Mouse (Mus musculus) spleen, embryonic (tissue): Measurements from ENCODE around the gene Rnaset2a.
"Not testable (repeated sequence)": the region's sequence is repeated elsewhere in the genome, so short reads cannot be mapped to it uniquely, and the experiment has no call there.

Experiments used
- CTCF ChIA-PET: fragments of 350-600 bp; sonication (Branson Sonifier 250); formaldehyde crosslinking; loops from one replicate; lab custom pipeline; 2022; lab: Charles Lee

Rnaset2a gene

DNA sequence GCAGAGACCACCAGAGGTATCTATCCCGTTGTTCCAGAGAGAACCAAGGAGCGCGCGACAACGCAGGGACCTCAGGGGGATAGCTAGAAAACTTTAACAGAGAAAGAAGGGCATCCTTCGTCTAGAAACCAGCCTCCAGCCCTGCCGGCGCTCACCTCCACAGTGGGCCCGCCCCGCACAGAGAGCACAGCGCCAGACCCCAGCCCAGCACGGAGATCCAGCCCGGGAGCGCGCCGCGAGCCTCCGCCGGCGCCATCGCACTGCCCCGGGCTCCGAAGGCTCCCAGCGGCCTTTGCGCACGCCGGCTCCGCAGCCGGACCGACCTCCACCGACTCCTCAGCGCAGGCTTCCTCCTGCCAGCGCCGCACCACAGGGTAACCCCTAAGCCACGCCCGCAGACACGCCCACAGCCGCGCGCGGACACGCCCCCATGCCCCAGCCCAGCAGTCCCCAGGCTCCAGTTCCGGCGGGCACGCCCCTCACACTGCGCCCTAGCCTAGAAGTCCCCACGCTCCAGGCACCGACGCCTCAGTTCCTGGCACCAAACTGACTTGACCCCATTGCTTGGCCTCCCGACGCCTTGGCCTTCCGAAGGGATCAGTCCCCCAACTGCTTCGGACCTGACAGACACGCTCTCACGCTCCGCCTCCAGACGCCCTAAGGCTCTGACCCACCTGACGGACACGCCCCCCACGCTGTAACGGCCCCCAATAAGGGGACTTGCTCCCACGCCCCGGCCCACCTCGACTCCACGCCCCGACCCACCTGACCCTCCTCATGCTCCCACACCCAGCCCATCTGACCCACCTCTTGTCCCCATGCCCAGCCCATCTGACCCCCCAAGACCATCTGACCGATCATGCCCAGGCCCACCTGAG, at the start of gene Rnaset2a, which contains the start of gene Gm49673:
TSS of gene Rnaset2a (minus strand) at position 659 of the 878 bp plus-strand sequence.
TSS of gene Gm49673 (minus strand) at position 350 of the 878 bp plus-strand sequence.
- CTCF ChIA-PET: not testable (repeated sequence)

DNA sequence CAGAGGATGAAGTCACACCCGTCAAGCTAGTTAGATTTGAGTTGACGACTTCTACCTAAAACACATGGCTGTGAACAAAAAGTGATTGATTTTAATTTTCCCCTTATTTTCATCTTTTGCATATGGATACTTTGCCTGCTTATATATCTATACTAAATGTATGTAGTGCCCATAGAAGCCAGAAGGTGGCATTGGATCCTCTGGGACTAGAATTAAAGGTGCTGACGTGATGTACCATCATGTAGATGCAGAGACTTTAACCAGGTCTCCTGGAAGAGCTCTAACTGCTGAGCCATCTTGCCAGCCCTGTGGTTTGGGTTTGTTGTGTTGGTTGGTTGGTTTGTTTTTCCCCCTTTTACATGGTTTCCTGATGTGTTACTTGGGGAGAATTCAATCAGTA, 49.8 kb upstream of the Rnaset2a start:
- CTCF ChIA-PET: interaction anchor here (0.7 to 1.4 kb wide), 3 partner anchors 8 to 48 kb away, joined by 3 read pairs; no protein-coding TSS in a partner anchor

- CTCF ChIA-PET: interaction anchor here (0.6 kb wide), 2 partner anchors 24 to 266 kb away, joined by 3 to 6 read pairs; no protein-coding TSS in a partner anchor
Measured at GRCm38 (mm10) chr17:8195685-8196376, 47.9 kb upstream of the Rnaset2a start.

DNA sequence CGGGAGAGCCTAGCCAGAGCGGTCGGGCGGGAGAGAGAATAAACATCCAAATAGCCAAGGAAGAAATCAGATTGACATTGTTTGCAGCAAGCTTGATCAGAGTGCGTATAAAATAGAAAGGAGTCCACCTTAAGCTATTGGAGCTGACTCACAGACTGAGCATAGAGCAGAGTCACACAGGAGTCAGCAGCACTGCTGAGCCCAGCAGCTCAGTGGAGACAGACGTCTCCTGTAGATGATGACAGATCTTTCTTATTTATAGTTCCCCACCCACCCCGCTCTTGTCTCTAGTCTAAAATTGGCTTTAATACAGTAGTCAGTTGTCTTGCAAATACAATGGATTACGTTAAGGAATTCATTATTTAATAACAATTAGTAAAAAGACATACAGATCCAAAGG, 45.8 kb upstream of the Rnaset2a start:
- CTCF ChIA-PET: no interaction called here

GRCm38 (mm10) chr17:8184217-8184616, 36.3 kb upstream of the Rnaset2a start:
- CTCF ChIA-PET: interaction anchor here (1.1 kb wide), 1 partner anchor 13 kb away, joined by 3 read pairs; no protein-coding TSS in a partner anchor

GRCm38 (mm10) chr17:8183815-8184214, 35.9 kb upstream of the Rnaset2a start:
- CTCF ChIA-PET: no interaction called here

DNA sequence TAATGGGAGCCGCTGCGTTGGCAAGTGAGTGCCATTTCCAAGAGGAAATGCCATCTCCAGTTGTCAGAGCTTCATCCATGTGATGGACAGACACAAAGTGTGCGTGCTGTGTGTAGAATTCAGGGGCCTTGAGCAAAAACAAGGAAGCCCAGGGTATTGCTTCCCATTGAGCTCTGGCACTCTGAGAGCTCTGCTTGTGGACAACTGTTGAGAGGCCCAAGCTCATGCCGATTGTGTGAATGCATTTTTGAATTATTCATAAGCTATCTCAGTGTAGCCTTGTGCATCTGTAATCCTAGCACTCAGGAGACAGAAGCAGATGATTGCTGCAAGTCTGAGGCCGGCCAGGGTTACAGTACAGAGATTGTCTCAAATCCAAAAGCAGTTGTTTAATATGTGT, 29.2 kb upstream of the Rnaset2a start:
- CTCF ChIA-PET: no interaction called here

- CTCF ChIA-PET: interaction anchor here (0.5 kb wide), 1 partner anchor 13 kb away, joined by 3 read pairs; no protein-coding TSS in a partner anchor
Measured at GRCm38 (mm10) chr17:8171081-8171480, 23.2 kb upstream of the Rnaset2a start.

GRCm38 (mm10) chr17:8170331-8170730, 22.4 kb upstream of the Rnaset2a start:
- CTCF ChIA-PET: no interaction called here

DNA sequence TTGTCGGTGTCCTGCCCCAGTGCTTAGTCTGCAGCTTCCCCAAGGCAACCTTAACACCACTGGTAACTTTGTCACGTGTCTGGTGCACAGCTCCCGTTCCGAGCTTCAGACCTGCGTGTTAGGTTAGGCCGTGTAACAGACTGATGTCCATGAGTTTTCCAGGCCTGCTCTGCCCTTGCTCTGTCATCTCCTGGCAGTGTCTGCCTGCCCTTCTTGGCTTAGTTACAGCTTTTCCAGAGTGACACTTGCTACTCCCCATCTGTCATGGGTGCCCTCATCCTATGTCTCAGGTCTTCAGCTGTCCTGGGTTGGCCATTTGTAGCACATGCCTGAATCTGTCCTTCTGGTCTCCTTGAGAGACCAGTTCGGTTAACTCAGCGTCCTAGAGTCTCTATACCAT, 19.5 kb upstream of the Rnaset2a start:
- CTCF ChIA-PET: not testable (repeated sequence)

DNA sequence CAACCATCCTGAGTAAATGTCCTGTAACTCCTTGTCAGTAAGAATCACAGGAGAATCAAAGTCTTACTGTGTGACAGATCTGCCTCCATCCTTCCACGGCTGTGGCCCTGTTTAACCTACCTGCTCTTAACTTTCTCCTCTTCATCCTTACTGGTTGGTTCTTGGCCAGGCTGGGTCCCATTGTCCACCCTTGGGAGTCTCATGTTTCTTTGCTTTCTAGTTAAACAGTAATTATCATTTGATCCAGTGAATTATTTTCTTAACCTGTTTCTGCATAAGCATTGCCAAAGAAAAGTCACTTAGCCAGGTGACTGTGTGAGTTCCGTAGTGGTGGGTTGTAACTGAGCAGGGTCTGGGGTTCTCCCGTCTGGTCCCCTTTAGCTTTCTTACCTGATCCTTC, 18.6 kb upstream of the Rnaset2a start:
- CTCF ChIA-PET: not testable (repeated sequence)

GRCm38 (mm10) chr17:8165977-8166376, 18.1 kb upstream of the Rnaset2a start:
- CTCF ChIA-PET: not testable (repeated sequence)

DNA sequence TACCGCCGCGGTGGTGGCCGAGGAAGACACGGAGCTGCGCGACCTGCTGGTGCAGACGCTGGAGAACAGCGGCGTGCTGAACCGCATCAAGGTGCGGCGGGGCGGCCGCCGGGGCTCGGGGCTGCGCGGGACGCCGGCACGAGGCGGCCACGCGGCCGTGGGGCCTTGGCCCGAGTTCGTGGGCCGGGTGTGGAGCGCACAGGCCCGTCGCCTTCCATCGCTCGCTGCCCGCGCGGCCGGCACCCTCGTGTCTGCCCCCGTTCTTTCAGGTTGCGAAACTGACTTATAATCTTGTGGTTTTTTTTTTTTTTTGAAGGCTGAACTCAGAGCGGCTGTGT, 17.7 kb upstream of the Rnaset2a start:
- CTCF ChIA-PET: not testable (repeated sequence)

DNA sequence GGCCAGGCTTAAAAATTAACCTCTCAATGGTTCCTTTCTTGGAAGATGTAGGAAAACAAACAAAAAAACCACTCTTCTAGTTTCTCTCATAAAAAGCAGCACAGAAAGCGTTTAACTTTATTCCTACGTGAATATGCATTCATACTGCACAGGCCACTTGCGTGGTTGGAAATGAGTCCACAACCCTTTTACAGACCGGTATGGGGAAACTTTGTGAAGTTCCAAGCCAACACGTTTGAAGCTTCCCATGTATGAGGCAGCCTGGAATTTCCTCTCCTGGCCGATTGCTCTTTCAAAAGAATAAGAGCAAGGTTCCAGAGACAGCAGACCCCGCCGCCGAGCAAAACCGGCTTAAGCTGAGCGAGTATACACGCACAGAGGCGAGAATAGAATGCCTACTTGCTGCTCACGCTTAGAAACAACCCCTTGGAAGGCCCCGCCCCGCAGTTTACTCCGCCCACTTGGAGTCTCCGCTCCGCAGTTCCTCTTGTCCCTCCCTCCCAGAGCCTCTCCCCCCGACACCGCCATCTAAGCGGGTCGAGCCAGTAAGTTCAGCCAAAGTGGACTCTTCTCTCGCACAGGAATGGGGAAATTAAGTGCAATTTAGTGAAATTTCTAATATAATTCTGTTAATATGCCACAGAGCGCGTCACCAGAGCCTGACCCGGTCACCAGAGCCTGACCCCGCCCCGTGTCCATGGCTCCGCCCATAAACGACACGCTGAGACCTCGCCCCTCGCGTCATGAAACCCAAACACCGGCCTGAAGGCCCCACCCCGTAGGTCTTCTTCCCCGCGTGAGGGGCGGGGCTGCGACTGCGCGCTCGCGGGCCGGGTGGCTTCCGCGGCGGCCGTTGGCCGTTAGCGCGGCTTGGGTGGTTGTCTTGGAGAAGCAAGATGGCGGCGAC, 17.1 kb upstream of the Rnaset2a start, which contains the start of gene Fgfr1op:
TSS of gene Fgfr1op (plus strand) at position 801 of the 907 bp plus-strand sequence.
- CTCF ChIA-PET: not testable (repeated sequence)

GRCm38 (mm10) chr17:8160969-8161368, 13.1 kb upstream of the Rnaset2a start:
- CTCF ChIA-PET: not testable (repeated sequence)

GRCm38 (mm10) chr17:8158627-8159026, 10.7 kb upstream of the Rnaset2a start:
- CTCF ChIA-PET: not testable (repeated sequence)

DNA sequence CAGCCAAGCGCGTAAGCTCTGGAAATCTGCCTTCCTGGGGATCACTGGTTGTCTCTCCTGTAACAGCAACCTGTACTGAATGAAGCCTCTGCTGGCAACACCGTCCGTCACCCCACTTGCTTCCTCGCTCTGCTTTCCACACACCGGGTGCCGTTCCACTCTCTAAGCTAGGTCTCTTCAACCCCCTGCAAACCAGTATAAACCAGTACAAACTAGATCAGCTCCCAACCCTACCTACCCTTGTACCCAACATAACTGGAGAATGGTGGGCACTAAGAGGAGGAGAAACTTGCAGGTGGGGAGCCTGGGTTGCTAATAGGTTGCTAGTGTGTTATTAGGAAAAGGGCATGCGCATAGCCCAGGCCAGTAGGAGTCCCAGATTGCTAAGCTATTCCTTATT, 8.1 kb upstream of the Rnaset2a start:
- CTCF ChIA-PET: not testable (repeated sequence)

GRCm38 (mm10) chr17:8155010-8155409, 7.1 kb upstream of the Rnaset2a start:
- CTCF ChIA-PET: not testable (repeated sequence)

DNA sequence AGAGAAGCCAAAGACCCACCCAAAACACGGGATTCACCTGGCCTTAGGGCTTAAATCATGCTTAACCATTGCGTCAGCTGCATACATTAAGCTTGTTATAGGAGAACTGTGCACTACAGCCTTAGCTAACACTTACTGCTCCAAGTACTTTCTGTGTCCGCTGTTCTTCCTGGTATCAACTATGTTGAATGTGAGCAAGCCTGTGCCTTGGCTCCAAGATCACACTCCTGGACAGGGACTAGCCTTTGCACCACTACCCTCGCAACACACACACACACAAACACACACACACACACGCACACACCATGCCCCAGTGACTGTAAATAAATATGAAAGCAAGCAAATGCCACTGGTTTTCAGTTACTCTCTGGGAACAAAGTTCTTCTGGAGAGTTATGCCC, 966 bp downstream of the Rnaset2a start:
- CTCF ChIA-PET: not testable (repeated sequence)

DNA sequence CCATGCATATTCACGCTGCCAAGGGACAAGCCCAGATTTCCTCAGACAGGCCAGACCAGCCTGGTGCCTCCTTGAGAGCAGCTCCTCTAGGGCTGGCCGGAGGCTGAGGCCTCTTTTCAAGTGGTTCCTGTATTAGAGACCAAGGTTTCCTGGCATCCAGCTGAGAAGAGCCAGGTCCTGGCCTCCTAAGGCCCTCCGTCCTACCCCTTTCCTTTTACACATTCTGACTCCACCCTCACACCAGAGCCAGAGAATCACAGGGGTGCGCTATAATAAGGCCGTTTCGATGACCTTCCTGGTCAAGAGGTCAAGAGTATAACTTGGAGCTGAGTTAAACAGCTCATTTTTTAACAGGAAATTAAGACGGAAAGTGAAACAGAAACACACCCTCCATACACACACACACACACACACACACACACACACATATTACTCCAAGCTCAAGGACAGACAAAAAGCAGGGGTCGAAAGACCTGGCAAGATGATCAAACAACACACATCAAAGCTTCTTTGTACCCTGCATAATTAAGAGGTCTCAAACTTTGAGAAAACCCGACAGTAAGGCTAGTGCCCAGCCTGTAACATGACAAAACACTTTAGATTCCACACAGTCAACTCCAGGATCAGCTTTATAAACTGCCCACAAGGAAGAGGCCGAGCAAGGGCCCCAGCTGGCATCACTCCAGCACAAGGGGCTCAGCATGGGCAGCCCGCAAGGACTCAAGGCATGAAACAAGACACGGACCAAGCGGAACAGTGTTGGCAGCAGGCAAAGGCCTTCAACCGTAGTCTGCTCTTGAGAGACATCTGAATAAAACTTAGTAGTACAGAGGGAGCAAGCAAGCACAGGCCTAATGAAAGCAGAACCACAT, 3.9 kb downstream of the Rnaset2a start:
- CTCF ChIA-PET: not testable (repeated sequence)
